Mouse (Mus musculus): ENCODE data around the gene Baiap2. TPM values are rescaled to one million over a fixed set of nuclear protein-coding genes. Genes with fewer than 3 reads are reported as not detected.

The Baiap2 gene
- polyA plus RNA-seq, 1 experiment: 78.1 TPM

DNA sequence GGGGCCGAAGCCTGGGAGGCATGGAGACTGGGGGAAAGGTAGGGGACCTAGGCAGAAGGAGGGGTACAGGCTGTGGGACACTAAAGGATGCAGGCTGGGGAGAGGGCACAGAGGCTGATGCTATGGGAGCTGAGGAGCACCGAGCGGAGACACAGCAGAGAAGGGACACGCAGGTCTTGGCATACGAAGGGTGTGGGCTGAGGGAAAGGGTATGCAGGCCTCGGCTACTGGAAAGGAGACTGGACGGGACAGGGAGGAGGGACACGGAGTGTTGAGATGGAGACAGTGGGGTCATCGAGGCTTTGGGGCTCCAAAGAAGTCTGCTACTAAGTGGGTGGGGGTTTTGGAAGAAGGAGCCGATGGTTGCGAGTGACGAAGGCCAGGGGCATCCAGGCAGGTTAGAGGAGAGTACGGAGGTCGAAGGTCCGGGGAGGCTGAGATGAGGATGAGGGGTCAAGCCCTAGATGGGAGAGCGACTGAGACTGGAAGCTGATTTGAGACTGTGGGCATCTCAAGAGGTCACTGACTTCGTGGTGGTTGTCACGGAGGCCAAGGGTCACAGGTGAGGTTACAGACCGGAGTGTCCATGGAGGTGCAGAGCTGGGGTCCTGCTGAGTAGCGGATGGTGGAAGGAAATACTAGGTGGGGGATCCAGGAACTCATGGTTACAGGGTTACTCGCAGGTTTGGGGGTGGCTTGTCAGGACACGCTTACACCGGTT, 105.1 kb downstream of the Baiap2 start:
- 30% methylated on average over 23 of the region's 23 CpGs for WGBS
- no peaks in the 10 kb centered on the region for H3K27me3 ChIP-seq (replicated peaks; ENCODE audit: control insufficient read depth, insufficient read depth, low read length)
- no peak overlapping the region for H3K27ac ChIP-seq (ENCODE audit: insufficient read depth, low read depth, low read length)
- H3K36me3 ChIP-seq (ENCODE audit: control insufficient read depth, insufficient read depth, low read length): no peaks in the 10 kb centered on the region
- DNase-seq: no peak
- TF ChIP-seq CTCF (conservative IDR thresholded peaks at IDR 0.05; ENCODE audit: insufficient read depth, insufficient read length, low read depth, low read length) (no peak), POLR2A (IDR thresholded peaks at IDR 0.05; ENCODE audit: low read depth, low read length) (no peak)
- H3K4me3 ChIP-seq (ENCODE audit: insufficient read depth, low read depth, low read length): peak overlapping the region; percentile 50; the same call in 1 of the 2 replicates
- H3K4me1 ChIP-seq (ENCODE audit: control insufficient read depth, insufficient read depth, low read length): no peaks in the 10 kb centered on the region

DNA sequence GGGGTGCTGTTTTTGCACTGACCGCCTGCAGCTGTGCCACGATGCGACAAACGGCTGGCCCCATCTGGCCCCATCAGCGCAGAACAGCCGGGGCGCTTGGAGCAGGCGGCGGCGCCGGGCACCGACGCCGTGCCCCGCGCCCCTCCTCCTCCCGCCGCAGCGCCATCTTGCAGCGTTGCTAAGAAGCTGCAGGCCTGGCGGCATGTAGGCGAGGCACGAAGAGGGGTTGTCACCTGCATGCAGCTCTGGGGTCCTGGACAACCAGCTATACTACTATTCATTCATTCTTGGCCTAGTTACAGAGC, 105.6 kb downstream of the Baiap2 start:
- no peak overlapping the region for H3K4me3 ChIP-seq (ENCODE audit: insufficient read depth, low read depth, low read length)
- H3K27me3 ChIP-seq (replicated peaks; ENCODE audit: control insufficient read depth, insufficient read depth, low read length): no peaks in the 10 kb centered on the region
- DNase-seq: no peak
- WGBS: 27% methylated on average over 23 of the region's 23 CpGs
- H3K36me3 ChIP-seq (ENCODE audit: control insufficient read depth, insufficient read depth, low read length): no peaks in the 10 kb centered on the region
- H3K27ac ChIP-seq (ENCODE audit: insufficient read depth, low read depth, low read length): no peak overlapping the region
- TF ChIP-seq POLR2A (IDR thresholded peaks at IDR 0.05; ENCODE audit: low read depth, low read length) (no peak), CTCF (conservative IDR thresholded peaks at IDR 0.05; ENCODE audit: insufficient read depth, insufficient read length, low read depth, low read length) (no peak)
- no peaks in the 10 kb centered on the region for H3K4me1 ChIP-seq (ENCODE audit: control insufficient read depth, insufficient read depth, low read length)

DNA sequence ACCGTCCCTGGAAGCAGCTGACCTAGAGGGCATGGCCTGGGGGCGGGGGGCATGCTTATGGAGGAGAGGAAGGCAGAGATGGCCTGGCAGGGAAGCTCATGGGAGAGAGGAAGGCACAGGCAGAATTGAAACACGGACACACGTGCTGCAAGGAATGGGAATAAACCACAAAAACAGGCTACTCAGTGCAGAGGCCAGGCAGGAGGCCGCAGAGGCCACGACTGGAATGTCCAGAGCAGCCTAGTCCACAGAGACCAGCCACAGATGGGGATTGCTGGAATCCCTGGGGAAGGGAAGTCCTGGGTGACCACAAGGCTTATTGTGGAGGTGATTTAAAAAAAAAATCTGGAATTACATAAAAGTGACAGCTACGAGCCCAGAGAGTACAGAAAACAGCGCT, 106.5 kb downstream of the Baiap2 start:
- H3K27me3 ChIP-seq (replicated peaks; ENCODE audit: control insufficient read depth, insufficient read depth, low read length): no peaks in the 10 kb centered on the region
- DNase-seq: peak; percentile 66
- 82% methylated on average over 8 of the region's 8 CpGs for WGBS

GRCm38 (mm10) chr11:120051124-120051811, 108.7 kb downstream of the Baiap2 start:
- TF ChIP-seq POLR2A (IDR thresholded peaks at IDR 0.05; ENCODE audit: low read depth, low read length) (no peak), CTCF (conservative IDR thresholded peaks at IDR 0.05; ENCODE audit: insufficient read depth, insufficient read length, low read depth, low read length) (no peak)
- Histone ChIP-seq H3K27me3 (replicated peaks; ENCODE audit: control insufficient read depth, insufficient read depth, low read length) (no peaks in the 10 kb centered on the region), H3K4me3 (ENCODE audit: insufficient read depth, low read depth, low read length) (no peak overlapping the region), H3K36me3 (ENCODE audit: control insufficient read depth, insufficient read depth, low read length) (no peaks in the 10 kb centered on the region), H3K27ac (ENCODE audit: insufficient read depth, low read depth, low read length) (no peak overlapping the region), H3K4me1 (ENCODE audit: control insufficient read depth, insufficient read depth, low read length) (no peaks in the 10 kb centered on the region)
- no peak for DNase-seq
- WGBS: 71% methylated on average over 14 of the region's 14 CpGs

More for the DNA sequence above, 106.5 kb downstream of the Baiap2 start:
- Histone ChIP-seq H3K4me1 (ENCODE audit: control insufficient read depth, insufficient read depth, low read length) (no peaks in the 10 kb centered on the region), H3K4me3 (ENCODE audit: insufficient read depth, low read depth, low read length) (no peak overlapping the region), H3K27ac (ENCODE audit: insufficient read depth, low read depth, low read length) (no peak overlapping the region), H3K36me3 (ENCODE audit: control insufficient read depth, insufficient read depth, low read length) (no peaks in the 10 kb centered on the region)
- TF ChIP-seq CTCF (conservative IDR thresholded peaks at IDR 0.05; ENCODE audit: insufficient read depth, insufficient read length, low read depth, low read length) (no peak), POLR2A (IDR thresholded peaks at IDR 0.05; ENCODE audit: low read depth, low read length) (no peak)

- Histone ChIP-seq H3K4me3 (ENCODE audit: insufficient read depth, low read depth, low read length) (no peak overlapping the region), H3K4me1 (ENCODE audit: control insufficient read depth, insufficient read depth, low read length) (no peaks in the 10 kb centered on the region), H3K27me3 (replicated peaks; ENCODE audit: control insufficient read depth, insufficient read depth, low read length) (no peaks in the 10 kb centered on the region), H3K27ac (ENCODE audit: insufficient read depth, low read depth, low read length) (no peak overlapping the region), H3K36me3 (ENCODE audit: control insufficient read depth, insufficient read depth, low read length) (no peaks in the 10 kb centered on the region)
- no peak for TF ChIP-seq POLR2A (IDR thresholded peaks at IDR 0.05; ENCODE audit: low read depth, low read length)
- no peak for TF ChIP-seq CTCF (conservative IDR thresholded peaks at IDR 0.05; ENCODE audit: insufficient read depth, insufficient read length, low read depth, low read length)
- peak; percentile 28 for DNase-seq
- 62% methylated on average over 9 of the region's 9 CpGs for WGBS
These were observed 109.7 kb downstream of the Baiap2 start for GRCm38 (mm10) chr11:120052274-120052673.

DNA sequence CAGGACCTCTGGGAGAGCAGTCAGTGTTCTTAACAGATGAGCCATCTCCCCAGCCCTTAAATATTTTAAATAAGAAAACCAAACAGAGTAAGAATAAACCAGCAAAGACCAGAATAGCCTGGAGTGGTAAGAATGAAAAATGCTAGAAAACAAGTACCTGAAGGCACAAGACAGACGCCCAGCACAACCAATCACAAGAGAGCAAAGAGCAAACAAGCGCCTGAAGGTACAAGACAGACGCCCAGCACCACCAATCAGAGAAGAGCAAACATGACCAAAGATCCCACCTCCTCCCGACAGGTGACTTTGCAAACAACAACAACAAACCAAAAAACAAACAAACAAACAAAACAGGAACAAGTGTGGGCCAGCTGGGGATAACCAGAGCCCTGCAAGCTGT, 111.3 kb downstream of the Baiap2 start:
- H3K36me3 ChIP-seq (ENCODE audit: control insufficient read depth, insufficient read depth, low read length): no peaks in the 10 kb centered on the region
- TF ChIP-seq CTCF (conservative IDR thresholded peaks at IDR 0.05; ENCODE audit: insufficient read depth, insufficient read length, low read depth, low read length): no peak
- TF ChIP-seq POLR2A (IDR thresholded peaks at IDR 0.05; ENCODE audit: low read depth, low read length): no peak
- no peak for DNase-seq
- no peak overlapping the region for H3K4me3 ChIP-seq (ENCODE audit: insufficient read depth, low read depth, low read length)
- H3K27me3 ChIP-seq (replicated peaks; ENCODE audit: control insufficient read depth, insufficient read depth, low read length): no peaks in the 10 kb centered on the region
- no peaks in the 10 kb centered on the region for H3K4me1 ChIP-seq (ENCODE audit: control insufficient read depth, insufficient read depth, low read length)
- 93% methylated on average over 4 of the region's 4 CpGs for WGBS
- no peak overlapping the region for H3K27ac ChIP-seq (ENCODE audit: insufficient read depth, low read depth, low read length)

GRCm38 (mm10) chr11:120055953-120056732, 113.6 kb downstream of the Baiap2 start:
- Histone ChIP-seq H3K27ac (ENCODE audit: insufficient read depth, low read depth, low read length) (no peak overlapping the region), H3K36me3 (ENCODE audit: control insufficient read depth, insufficient read depth, low read length) (no peaks in the 10 kb centered on the region), H3K4me3 (ENCODE audit: insufficient read depth, low read depth, low read length) (no peak overlapping the region), H3K27me3 (replicated peaks; ENCODE audit: control insufficient read depth, insufficient read depth, low read length) (no peaks in the 10 kb centered on the region), H3K4me1 (ENCODE audit: control insufficient read depth, insufficient read depth, low read length) (no peaks in the 10 kb centered on the region)
- DNase-seq: no peak
- TF ChIP-seq POLR2A (IDR thresholded peaks at IDR 0.05; ENCODE audit: low read depth, low read length) (no peak), CTCF (conservative IDR thresholded peaks at IDR 0.05; ENCODE audit: insufficient read depth, insufficient read length, low read depth, low read length) (no peak)
- 87% methylated on average over 12 of the region's 12 CpGs for WGBS

Other genes starting within 250 kb of the Baiap2 start
- 97.2 and 106 TPM in 2 replicates for gene Chmp6, start 29.3 kb upstream of the Baiap2 start, polyA plus RNA-seq (2012; rRNA removed)
- gene Aatk, start 104.4 kb downstream of the Baiap2 start, polyA plus RNA-seq (2012; rRNA removed): 5.1 and 6.8 TPM in 2 replicates
- 5.8 and 6.8 TPM in 2 replicates for gene Cep131, start 144.1 kb downstream of the Baiap2 start, polyA plus RNA-seq (2012; rRNA removed)
- 28.5 and 35.6 TPM in 2 replicates for gene Tepsin, start 156.0 kb downstream of the Baiap2 start, polyA plus RNA-seq (2012; rRNA removed)
- 77.7 and 79.3 TPM in 2 replicates for gene Ndufaf8, start 156.2 kb downstream of the Baiap2 start, polyA plus RNA-seq (2012; rRNA removed)
- 151 and 178 TPM in 2 replicates for gene Slc38a10, start 208.6 kb downstream of the Baiap2 start, polyA plus RNA-seq (2012; rRNA removed)

Measured in kidney, adult 2 months (tissue).